Mouse (Mus musculus) regulatory T cell (primary cell): ENCODE measurements at regions not wholly inside any gene's neighbourhood (a gene's known extent, or its start where the extent isn't known, plus 50 kb on each side); places are given as distances from the start of the nearest gene placed in this dataset.

Experiments
- in situ Hi-C: fragments of 300-600 bp; cut with MboI, MseI; formaldehyde crosslinking; loops from one replicate; pipeline ENCODE4 v1.15.1; 2025; ENCODE audit warnings: high pct_unique_total_duplicates

GRCm38 (mm10) chr12:93549900-93550299 is 1700.9 kb upstream of the Sel1l start:
- in situ Hi-C loops = no loop called here

- in situ Hi-C loops = no loop called here
Observed at GRCm38 (mm10) chr12:93523465-93523864, 1674.5 kb upstream of the Sel1l start.

- in situ Hi-C loops = no loop called here
Observed at GRCm38 (mm10) chr12:93486381-93486780, 1637.4 kb upstream of the Sel1l start.

GRCm38 (mm10) chr12:93462106-93462505 is 1613.1 kb upstream of the Sel1l start:
- in situ Hi-C loops = no loop called here

GRCm38 (mm10) chr12:93449436-93449835 is 1600.5 kb upstream of the Sel1l start:
- in situ Hi-C loops = no loop called here

- in situ Hi-C loops = no loop called here
Observed at GRCm38 (mm10) chr12:93429218-93429617, 1580.3 kb upstream of the Sel1l start.

GRCm38 (mm10) chr12:93427988-93428387 is 1579.0 kb upstream of the Sel1l start:
- in situ Hi-C loops = no loop called here

GRCm38 (mm10) chr12:93416381-93416780 is 1567.4 kb upstream of the Sel1l start:
- in situ Hi-C loops = no loop called here

GRCm38 (mm10) chr12:93415791-93416190 is 1566.8 kb upstream of the Sel1l start:
- in situ Hi-C loops = no loop called here

GRCm38 (mm10) chr12:93385578-93385977 is 1536.6 kb upstream of the Sel1l start:
- in situ Hi-C loops = no loop called here

- in situ Hi-C loops = loop anchor here (10.0 kb wide), 1 partner anchor 1032 kb away; no protein-coding TSS in a partner anchor
Observed at GRCm38 (mm10) chr12:93342933-93343332, 1494.0 kb upstream of the Sel1l start.

GRCm38 (mm10) chr12:93342525-93342924 is 1493.6 kb upstream of the Sel1l start:
- in situ Hi-C loops = loop anchor here (10.0 kb wide), 1 partner anchor 1032 kb away; no protein-coding TSS in a partner anchor

GRCm38 (mm10) chr12:93335520-93335919 is 1486.6 kb upstream of the Sel1l start:
- in situ Hi-C loops = no loop called here

GRCm38 (mm10) chr12:93312214-93312613 is 1463.3 kb upstream of the Sel1l start:
- in situ Hi-C loops = no loop called here

- in situ Hi-C loops = no loop called here
Observed at GRCm38 (mm10) chr12:93281816-93282215, 1432.9 kb upstream of the Sel1l start.

- in situ Hi-C loops = no loop called here
Observed at GRCm38 (mm10) chr12:93273652-93274051, 1424.7 kb upstream of the Sel1l start.

GRCm38 (mm10) chr12:93230237-93230636 is 1381.3 kb upstream of the Sel1l start:
- in situ Hi-C loops = no loop called here

- in situ Hi-C loops = no loop called here
Observed at GRCm38 (mm10) chr12:93226826-93227225, 1377.9 kb upstream of the Sel1l start.

- in situ Hi-C loops = no loop called here
Observed at GRCm38 (mm10) chr12:93221179-93221922, 1372.4 kb upstream of the Sel1l start.

- in situ Hi-C loops = no loop called here
Observed at GRCm38 (mm10) chr12:93207596-93207995, 1358.6 kb upstream of the Sel1l start.

- in situ Hi-C loops = no loop called here
Observed at GRCm38 (mm10) chr12:93188940-93189339, 1340.0 kb upstream of the Sel1l start.

GRCm38 (mm10) chr12:93173744-93174143 is 1324.8 kb upstream of the Sel1l start:
- in situ Hi-C loops = no loop called here

GRCm38 (mm10) chr12:93160252-93160651 is 1311.3 kb upstream of the Sel1l start:
- in situ Hi-C loops = no loop called here
